Mouse (Mus musculus) NIH3T3 (cell line): ENCODE results near the gene Cep135.

Experiments used
- DNase-seq: peaks from one replicate; pipeline ENCODE4 v3.0.0-alpha.2; 2012; ENCODE audit warnings: low read depth

Cep135 gene

GRCm38 (mm10) chr5:76684658-76685605 is 96.4 kb downstream of the Cep135 start:
- no peak for DNase-seq

GRCm38 (mm10) chr5:76687961-76688600 is 99.6 kb downstream of the Cep135 start:
- no peak for DNase-seq

DNA sequence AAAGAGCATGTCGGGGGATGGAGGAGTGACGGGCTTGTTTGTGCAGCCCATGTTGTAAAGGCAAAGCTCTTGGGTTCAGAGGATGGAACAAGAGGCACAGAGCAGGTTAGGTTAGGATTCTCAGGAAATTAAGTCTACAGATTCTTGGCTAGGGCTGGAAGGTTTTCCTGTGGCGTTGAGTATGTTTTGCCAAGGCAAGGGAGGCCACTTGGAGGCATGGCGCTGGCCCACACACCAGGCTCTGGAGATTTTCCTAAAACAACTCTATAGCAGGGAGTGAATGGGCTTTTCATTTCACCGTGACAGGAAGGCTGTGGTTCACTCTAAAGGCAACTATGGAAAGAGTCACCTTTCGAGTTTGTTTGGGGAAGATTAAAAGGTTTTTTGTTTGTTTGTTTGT is 100.1 kb downstream of the Cep135 start:
- DNase-seq, result no peak

- DNase-seq, result no peak
Measured at GRCm38 (mm10) chr5:76690177-76690593, 101.7 kb downstream of the Cep135 start.

DNA sequence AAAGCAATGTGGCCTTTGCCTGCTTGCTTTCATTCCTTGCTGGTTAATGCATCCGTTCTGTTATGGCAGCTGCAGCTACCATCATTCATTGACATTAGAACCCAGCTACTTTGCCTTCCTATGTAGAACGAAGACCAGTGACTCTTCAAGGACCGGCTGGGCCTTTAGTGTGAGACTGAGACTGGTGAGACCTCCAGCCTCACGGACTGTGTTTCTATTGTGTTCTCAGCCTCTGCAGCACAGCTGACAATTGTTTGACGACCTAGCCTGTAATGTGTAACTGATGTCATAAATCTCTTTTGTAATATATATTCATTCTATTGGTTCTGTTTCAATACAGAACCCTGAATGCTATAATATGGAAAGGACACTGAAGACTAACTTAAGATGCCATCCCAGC is 102.8 kb downstream of the Cep135 start:
- DNase-seq, result no peak

DNA sequence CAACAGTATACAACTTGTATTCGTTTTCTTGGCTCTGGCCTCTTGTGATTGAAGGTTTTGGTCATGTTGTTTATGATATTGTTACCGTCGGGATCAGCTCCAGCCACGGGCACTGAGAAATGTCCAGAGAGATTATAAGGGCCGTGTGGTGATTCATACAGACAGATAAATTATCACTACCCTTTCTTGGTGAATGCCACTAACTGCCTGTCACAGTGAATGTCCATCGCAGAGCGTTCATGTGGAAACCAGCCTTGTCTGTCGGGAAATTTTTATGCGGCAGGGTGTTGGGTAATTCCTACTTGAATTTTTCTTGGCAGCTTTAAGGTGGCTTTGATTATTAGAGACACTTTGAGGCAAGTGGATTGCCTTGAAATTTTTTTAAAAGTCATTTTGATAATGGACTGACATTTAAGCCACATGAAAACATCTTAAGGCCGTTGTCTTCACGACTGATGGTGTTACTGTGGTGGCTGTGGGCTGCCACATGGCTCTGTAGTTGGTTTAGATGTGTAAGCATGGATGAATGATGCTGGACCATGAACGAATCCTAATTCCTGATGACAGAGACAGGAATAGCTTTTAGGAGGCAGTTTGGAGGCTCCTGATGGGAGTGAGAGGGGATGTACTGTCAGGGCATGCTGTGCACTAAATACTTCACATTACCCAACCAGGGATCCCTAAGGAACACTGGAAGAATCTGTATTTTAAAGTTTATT is 103.4 kb downstream of the Cep135 start:
- DNase-seq, result no peak
